Mouse (Mus musculus) layer of hippocampus, adult 11-12 months (tissue): Measurements from ENCODE around the gene Cadps.

Source experiments
- DNase-seq: peaks from one replicate; pipeline ENCODE4 v3.0.0; 2022; ENCODE audit warnings: low spot score

Gene Cadps

GRCm38 (mm10) chr14:12730979-12731378, 91.9 kb downstream of the Cadps start:
- no peak for DNase-seq

- no peak for DNase-seq
These were observed 100.3 kb downstream of the Cadps start for GRCm38 (mm10) chr14:12722452-12723194.

- DNase-seq = no peak
These were observed 104.1 kb downstream of the Cadps start for GRCm38 (mm10) chr14:12718766-12719165.

- DNase-seq = no peak
These were observed 106.8 kb downstream of the Cadps start for GRCm38 (mm10) chr14:12715906-12716659.

GRCm38 (mm10) chr14:12707395-12707794, 115.5 kb downstream of the Cadps start:
- DNase-seq = no peak

- DNase-seq = no peak
These were observed 118.4 kb downstream of the Cadps start for GRCm38 (mm10) chr14:12704461-12704860.

- no peak for DNase-seq
These were observed 132.7 kb downstream of the Cadps start for GRCm38 (mm10) chr14:12690201-12690600.

DNA sequence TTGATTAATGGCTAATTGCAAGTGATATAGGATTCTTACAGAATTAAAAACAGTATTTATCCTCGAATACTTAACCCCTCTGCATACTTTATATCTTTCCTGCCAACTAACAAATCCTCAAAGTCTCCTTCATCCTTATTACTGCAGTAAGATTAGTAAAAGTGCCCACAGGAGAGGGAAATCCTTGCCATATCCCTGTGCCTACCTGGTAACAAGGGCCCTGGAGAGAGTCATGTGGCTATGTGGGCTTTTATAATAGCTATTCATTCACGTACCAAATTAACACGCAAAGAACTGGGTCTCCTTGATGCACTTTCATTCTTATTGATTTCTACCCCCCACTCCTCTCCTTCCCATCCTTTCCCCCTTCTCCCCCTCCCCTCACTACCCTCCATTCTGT, 137.9 kb downstream of the Cadps start:
- no peak for DNase-seq

DNA sequence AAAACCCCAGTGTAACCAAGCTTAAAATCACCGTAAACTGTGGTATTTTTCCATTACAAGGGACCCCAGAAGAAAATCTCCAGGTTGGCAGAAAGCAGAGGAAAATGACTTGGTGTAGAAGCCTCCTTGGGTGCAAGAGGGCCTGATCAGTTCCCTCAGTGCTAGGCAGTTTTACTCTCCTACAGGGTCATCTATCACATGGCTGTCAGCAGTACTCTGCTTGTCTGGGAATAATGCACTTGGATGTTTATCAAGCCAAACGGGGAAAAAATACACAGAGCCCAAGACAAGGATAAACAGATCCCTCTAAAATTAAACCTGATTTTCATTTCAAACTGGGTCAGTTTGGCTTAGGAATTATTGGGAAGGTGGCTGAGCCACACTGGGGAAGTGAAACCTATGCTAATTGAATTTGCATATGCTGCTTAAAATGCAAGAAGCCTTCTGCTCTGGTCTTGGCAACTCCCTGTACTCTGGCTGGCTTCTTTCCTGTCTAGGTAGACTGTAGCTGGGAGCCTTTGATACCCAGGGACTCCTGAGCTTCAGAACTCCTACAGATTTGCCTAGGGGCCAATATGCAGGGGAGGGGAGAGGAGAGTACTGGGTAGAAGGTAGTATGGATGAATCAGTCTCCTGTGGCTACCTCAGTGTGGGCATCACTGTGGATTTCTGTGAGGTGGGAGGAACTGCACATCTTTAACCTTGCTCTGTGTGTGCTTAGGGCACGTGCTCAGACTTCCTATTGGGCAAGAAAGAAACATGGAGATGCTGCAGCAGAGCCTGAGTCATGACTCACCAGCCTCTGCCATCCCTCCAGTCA, 141.8 kb downstream of the Cadps start:
- DNase-seq = peak; percentile 12

- DNase-seq = no peak
These were observed 161.4 kb downstream of the Cadps start for GRCm38 (mm10) chr14:12661430-12661829.

GRCm38 (mm10) chr14:12657351-12657750, 165.5 kb downstream of the Cadps start:
- no peak for DNase-seq

- no peak for DNase-seq
These were observed 179.9 kb downstream of the Cadps start for GRCm38 (mm10) chr14:12642868-12643512.

GRCm38 (mm10) chr14:12638762-12639161, 184.1 kb downstream of the Cadps start:
- no peak for DNase-seq

GRCm38 (mm10) chr14:12637121-12637754, 185.6 kb downstream of the Cadps start:
- no peak for DNase-seq

- peak; percentile 56 for DNase-seq
These were observed 198.4 kb downstream of the Cadps start for GRCm38 (mm10) chr14:12624256-12625130.

- no peak for DNase-seq
These were observed 215.9 kb downstream of the Cadps start for GRCm38 (mm10) chr14:12607025-12607424.

DNA sequence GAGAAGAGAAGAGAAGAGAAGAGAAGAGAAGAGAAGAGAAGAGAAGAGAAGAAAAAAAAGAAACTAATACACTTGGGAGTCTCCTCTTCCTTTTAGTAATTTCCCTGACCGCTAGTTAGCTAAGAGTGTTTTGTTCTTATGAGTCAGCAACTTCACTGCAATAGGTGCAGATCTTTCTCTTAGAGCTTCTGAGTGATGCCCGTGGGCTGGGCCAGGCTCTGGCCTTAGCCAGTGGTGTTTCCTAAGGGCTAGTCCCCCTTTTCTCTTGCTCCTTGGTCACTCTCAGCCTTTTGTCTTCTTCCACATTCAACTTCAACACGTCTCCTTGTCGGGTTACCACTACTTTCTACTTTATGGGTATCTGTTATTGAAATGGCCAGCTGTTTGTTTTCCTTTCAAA, 216.7 kb downstream of the Cadps start:
- DNase-seq = no peak

DNA sequence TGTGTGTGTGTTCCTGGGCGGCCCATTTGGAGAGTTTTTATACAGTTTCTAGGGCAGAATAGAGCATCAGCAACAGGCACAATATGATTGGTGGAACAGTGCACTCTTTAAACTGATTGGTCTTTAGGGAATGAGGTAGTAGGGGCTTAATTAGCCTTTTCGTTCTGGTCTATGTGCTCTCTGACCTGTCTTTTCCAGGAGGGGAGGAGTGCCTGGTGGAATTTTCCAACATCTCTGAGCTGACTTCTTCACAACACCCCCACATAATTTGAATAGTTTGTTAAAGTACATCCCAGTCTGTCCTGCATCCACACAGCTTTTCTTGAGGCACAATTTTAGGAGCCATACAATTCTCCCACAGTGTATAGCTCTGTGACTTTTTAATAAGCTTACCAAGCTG, 220.8 kb downstream of the Cadps start:
- no peak for DNase-seq

DNA sequence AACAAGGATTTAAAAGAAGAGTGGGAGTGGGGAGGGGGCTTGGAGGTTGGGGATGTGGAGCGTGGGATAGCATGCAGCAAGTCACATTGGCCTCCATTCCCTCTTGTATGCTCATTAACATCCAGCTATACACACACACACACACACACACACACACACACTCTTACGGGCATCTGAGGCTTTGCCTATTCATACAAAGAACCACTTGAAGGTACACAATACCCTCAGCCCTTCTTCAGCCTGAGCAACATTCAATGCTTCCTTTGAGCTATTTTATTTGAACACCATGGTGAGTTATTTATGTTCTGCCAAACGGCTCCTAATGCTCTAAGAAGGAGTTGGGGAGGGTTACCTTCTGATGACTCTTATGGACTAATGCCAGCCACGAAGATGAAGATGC, 227.6 kb downstream of the Cadps start:
- no peak for DNase-seq

DNA sequence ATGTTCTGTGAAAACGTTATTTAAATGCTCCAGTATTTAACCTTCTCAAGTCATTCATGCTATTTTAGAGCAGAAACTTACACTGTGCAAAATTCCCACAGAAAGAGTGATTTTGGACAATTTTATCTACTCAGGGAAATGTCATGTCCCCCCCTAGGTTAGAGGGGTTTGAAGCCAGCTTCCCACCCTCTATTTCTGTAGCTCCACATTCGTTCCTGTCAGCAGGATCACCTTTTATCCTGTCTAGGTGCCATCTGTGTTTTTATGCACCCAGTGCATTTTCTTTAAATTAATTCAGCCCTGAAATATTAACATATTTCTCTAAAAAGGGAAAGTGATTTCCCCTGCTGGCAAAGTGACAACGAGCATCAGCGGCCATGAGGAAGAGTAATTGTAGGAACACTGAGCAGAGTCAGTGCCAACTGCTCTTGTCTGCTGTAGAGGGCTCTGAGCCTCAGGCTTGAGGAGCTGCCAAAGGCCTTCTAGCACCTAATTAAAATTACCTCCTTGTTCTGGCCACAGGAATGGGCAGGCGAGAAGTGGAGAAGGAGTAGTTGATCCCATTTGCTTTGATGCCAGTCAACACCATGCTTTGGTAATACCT, 230.3 kb downstream of the Cadps start:
- peak; percentile 29 for DNase-seq
